Mouse (Mus musculus) liver, embryonic 14.5 days (tissue): ENCODE measurements around the gene Zfp518b. TPM values are rescaled to one million over a fixed set of nuclear protein-coding genes. Genes with fewer than 3 reads are reported as not detected.

ENCODE experiments used
- ATAC-seq: fragments of 200-750 bp; cut with Nextera tagmentation; 2 replicates; pipeline ENCODE4 v1.8.0; 2017; ENCODE audit warnings: moderate number of reproducible peaks, mild to moderate bottlenecking, moderate library complexity; ENCODE audit not compliant: insufficient read depth
- DNase-seq, 3 experiments: peaks; one replicate each; pipeline ENCODE4 v3.0.0-alpha.2; 2012 to 2013; ENCODE audit warnings: low read depth in 3 of 3, low spot score in 3 of 3
- H3K27ac ChIP-seq: fragments of 300-500 bp; sonication (generic); 2 replicates; pipeline ENCODE4 v1.5.1; 2014; ENCODE audit warnings: moderate library complexity, mild to moderate bottlenecking, control low read depth, inconsistent platforms
- H3K27me3 ChIP-seq: fragments of 300-500 bp; sonication (generic); 2 replicates; pipeline ENCODE4 v1.6.1; 2014; ENCODE audit warnings: mild to moderate bottlenecking, low read length, moderate library complexity; ENCODE audit not compliant: control insufficient read depth, insufficient read depth
- H3K36me3 ChIP-seq: fragments of 300-500 bp; sonication (generic); replicated peaks from 2 replicates; pipeline ENCODE4 v1.6.1; 2014; ENCODE audit warnings: low read depth; ENCODE audit not compliant: control insufficient read depth, insufficient read depth
- H3K4me1 ChIP-seq, 2 experiments: fragments of 200-500 bp in 1 of 2; fragments of 300-500 bp in 1 of 2; sonication (generic) in 1 of 2; replicated peaks; 2 replicates each; pipeline ENCODE4 v1.6.1; 2012 to 2014; ENCODE audit warnings: antibody characterized with exemption in 1 of 2, inconsistent platforms in 1 of 2, low read length in 1 of 2; ENCODE audit not compliant: control insufficient read depth in 2 of 2, insufficient read depth in 2 of 2
- H3K4me2 ChIP-seq: fragments of 300-500 bp; sonication (generic); 2 replicates; pipeline ENCODE4 v1.6.1; 2014; ENCODE audit warnings: low read depth, mild to moderate bottlenecking, control low read depth, moderate library complexity
- H3K4me3 ChIP-seq, 2 experiments: fragments of 200-500 bp in 1 of 2; fragments of 300-500 bp in 1 of 2; sonication (generic) in 1 of 2; 2 replicates each; pipeline ENCODE4 v1.5.1; 2012 to 2014; ENCODE audit warnings: low read depth in 2 of 2, low read length in 2 of 2, mild to moderate bottlenecking in 2 of 2, control low read depth in 1 of 2, inconsistent platforms in 1 of 2, moderate library complexity in 1 of 2; ENCODE audit not compliant: insufficient read depth in 1 of 2
- H3K9ac ChIP-seq: fragments of 300-500 bp; sonication (generic); replicated peaks from 2 replicates; pipeline ENCODE4 v1.6.1; 2014; ENCODE audit warnings: mild to moderate bottlenecking, control low read depth, moderate library complexity
- H3K9me3 ChIP-seq: fragments of 300-500 bp; sonication (generic); 2 replicates; pipeline ENCODE4 v1.6.1; 2016; ENCODE audit warnings: low read length, mixed read lengths; ENCODE audit not compliant: control insufficient read depth
- CTCF ChIP-seq: IDR thresholded peaks from 2 replicates; pipeline ENCODE4 v1.5.1; 2016; ENCODE audit warnings: antibody characterized with exemption, low read depth, control low read depth
- EP300 ChIP-seq: IDR thresholded peaks from 2 replicates; pipeline ENCODE4 v1.6.1; 2016; ENCODE audit warnings: antibody characterized with exemption, low read depth
- WGBS: fragments of 180-500 bp; shearing (Covaris S2); extraction: QIAGEN DNeasy Blood & Tissue Kit; methylation state at CpG from one replicate; pipeline ENCODE4 v1.1.7; 2014; ENCODE audit not compliant: insufficient replicate concordance; 5-methylcytosine and 5-hydroxymethylcytosine counted together
- polyA plus RNA-seq, 2 experiments: library from polyadenylated mRNA; depleted of rRNA in 1 of 2; stranded (reverse) in 1 of 2; unstranded in 1 of 2; fragments of >200 nt; fragmentation: Nextera tagmentation in 1 of 2; extraction: Ambion mirVana in 1 of 2; gene quantifications; 2 replicates each; pipeline versions ENCODE4 v1.2.1 to v1.2.3; 2012 to 2014

The Zfp518b gene
- polyA plus RNA-seq, 2 experiments = 0.67 to 1.2 TPM

DNA sequence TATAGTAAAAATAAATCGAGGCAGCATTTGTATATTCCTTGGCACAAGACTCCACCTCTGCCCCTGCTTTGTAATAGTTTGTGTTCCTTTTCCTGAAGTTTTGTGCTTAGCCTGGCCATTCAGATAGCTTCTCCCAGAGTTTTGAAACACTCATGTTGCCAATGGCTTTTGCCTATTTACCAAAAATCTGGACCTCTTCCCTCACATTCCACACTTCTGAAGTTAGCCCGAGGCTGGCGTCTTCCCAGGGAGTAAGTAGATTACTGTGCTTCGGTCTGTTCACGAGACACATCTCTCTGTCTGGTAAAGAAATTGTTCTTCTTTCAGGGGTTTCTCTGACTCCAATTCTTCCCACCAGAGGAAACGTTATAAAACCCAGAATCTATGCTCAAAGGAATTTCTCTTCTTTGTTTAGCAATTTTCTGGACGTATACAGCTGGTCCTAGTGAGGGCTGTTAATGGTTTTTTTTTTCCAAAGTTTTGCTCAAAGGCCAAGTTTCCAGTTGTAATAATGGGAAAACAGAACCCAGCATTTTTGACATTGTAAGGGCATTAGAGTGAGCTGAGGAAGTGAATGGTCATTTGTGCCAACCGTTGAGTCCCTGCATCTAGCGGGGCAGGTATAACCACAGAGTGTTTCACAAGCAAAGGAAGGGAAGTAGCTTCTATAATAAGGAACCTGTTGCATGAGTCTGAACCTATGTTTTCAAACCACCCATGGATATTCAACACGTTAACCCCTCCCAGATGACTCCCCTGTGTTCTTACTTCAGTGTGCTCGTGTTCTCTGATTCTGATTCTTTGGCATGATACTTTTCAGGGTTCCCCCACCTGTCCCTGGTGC lies 50.1 kb downstream of the Zfp518b start:
- Histone ChIP-seq H3K27me3 (no peaks in the 10 kb centered on the region), H3K36me3 (no peaks in the 10 kb centered on the region), H3K27ac (no peak overlapping the region), H3K4me3 (no peak overlapping the region), H3K9me3 (no peaks in the 10 kb centered on the region), H3K4me2 (no peak overlapping the region), H3K4me1 (no peaks in the 10 kb centered on the region), H3K9ac (no peak overlapping the region)
- no peak for TF ChIP-seq EP300
- no peak for TF ChIP-seq CTCF
- DNase-seq (no peak), ATAC-seq (no peak)
- WGBS = 39% methylated on average over 11 of the region's 11 CpGs

DNA sequence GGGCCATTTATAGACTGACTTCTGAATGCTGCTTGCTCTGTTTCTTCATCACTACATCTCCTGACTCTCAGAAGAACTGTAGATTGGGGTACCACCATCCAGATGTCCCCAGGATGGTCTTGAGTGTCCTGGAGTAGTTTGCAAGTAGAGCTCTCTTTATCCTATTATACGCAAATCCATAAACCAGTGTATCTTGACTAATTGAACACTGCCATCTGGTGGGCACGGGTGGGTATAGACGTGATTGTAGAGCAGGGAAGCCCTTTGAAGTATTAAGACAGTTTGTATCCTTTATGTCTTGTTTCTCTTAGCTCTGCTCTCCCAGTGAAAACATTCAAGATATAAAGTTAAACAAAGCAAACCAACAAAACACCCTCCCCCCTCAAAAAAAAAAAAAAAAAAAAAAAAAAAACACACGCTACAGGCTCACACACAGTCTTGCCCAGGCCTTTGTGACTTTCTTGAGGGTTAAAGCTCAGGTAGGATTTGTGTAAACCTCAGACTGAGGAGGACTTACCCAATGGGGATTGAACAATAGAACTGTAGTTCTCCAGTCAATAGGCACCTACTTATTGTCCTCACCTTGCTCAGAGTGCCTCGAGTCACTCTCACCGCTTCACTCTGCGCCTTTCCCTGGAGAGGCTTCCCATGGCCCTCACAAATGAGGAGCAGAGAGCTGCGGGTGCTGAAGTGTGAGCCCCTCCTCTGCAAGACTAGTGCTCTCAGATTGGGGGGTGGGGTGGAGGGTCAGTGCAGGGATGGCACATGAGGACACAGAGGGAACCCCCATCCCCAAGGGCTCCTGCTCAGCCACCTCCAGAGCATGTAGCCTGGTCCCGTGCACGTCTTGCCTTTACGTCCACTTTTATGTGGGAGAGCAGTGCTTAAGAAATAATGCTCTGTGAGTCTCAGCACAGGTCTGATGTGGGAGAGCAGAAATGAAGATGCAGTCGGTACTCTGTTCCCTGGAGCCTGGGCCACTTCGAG lies 51.9 kb downstream of the Zfp518b start:
- H3K4me3 ChIP-seq = no peak overlapping the region
- no peak overlapping the region for H3K9ac ChIP-seq
- H3K27me3 ChIP-seq = no peaks in the 10 kb centered on the region
- 58% methylated on average over 13 of the region's 13 CpGs for WGBS
- no peak overlapping the region for H3K27ac ChIP-seq
- TF ChIP-seq EP300 (no peak), CTCF (peak; percentile 67)
- ATAC-seq = no peak
- no peaks in the 10 kb centered on the region for H3K4me1 ChIP-seq
- H3K4me2 ChIP-seq = no peak overlapping the region
- no peaks in the 10 kb centered on the region for H3K36me3 ChIP-seq
- peak; percentile 19 to 41 (median 23) for DNase-seq
- H3K9me3 ChIP-seq = no peaks in the 10 kb centered on the region

DNA sequence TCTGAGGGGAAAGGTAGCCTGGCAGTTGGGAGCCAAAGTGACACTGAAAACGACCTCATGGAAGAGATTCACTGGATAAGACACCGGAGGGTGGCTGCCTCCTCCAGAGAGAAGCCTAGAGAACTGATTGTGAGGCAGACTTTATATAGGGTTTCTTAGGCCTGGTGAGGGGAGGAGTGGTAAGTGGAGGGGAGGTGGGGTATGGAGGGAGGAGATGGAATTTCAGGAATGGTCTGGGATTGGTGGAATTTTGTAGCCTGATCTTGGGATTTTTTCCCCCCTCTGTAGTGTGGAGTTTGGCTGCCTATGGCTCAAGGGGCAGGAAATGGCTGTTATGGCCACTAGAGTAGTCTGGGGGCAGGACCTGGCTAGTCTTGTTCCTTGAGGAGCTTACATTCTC lies 56.6 kb downstream of the Zfp518b start:
- Histone ChIP-seq H3K4me1 (no peaks in the 10 kb centered on the region), H3K4me3 (no peak overlapping the region), H3K9me3 (no peaks in the 10 kb centered on the region), H3K9ac (no peak overlapping the region), H3K4me2 (no peak overlapping the region), H3K27ac (no peak overlapping the region), H3K27me3 (no peaks in the 10 kb centered on the region), H3K36me3 (no peaks in the 10 kb centered on the region)
- DNase-seq = no peak
- TF ChIP-seq CTCF (no peak), EP300 (no peak)
- WGBS = 37% methylated on average over 2 of the region's 2 CpGs
- ATAC-seq = no peak

DNA sequence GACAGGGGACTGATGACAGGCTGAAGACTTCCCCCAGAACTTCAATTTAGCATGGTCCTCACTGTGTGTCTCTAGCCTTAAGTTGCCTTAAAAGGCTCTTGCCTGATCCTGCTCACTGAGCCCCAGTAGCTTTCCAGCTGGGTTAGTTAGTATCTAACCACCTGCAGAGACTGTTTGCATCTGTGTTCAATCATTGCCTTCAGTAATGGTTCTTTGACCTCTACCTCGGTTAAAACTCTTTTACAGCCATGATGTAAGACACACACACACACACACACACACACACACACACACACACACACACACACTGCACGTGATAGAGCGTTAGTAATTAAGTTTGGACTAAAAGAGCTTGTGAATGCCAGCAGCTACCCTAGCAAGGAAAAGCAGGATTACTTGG lies 57.7 kb downstream of the Zfp518b start:
- Histone ChIP-seq H3K27me3 (no peaks in the 10 kb centered on the region), H3K36me3 (no peaks in the 10 kb centered on the region), H3K9me3 (no peaks in the 10 kb centered on the region), H3K4me3 (no peak overlapping the region), H3K9ac (no peak overlapping the region), H3K4me2 (no peak overlapping the region), H3K4me1 (no peaks in the 10 kb centered on the region), H3K27ac (no peak overlapping the region)
- TF ChIP-seq EP300 (no peak), CTCF (no peak)
- ATAC-seq = no peak
- no peak for DNase-seq
- 54% methylated on average over 3 of the region's 3 CpGs for WGBS

DNA sequence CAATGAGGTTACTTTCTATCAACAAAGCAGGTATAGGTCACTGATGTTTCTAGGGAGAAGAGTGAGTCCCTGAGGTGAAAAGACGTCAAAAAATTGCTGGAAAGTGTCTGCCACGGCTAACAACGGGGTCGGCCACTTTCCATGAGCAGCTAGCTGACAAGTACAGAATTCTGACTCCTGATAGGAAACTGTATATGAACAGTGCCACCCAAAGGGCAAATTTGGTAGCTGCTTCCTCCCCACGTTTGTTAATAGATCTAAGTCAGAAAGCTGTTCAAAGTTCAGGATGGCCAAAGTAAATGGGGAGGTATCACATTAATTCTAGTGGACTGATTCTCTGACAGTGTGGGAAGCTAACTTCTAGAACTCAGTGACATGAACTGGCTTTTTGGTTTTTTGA lies 63.8 kb downstream of the Zfp518b start:
- 17% methylated on average over 5 of the region's 5 CpGs for WGBS
- DNase-seq = no peak
- no peak for ATAC-seq

More for the DNA sequence above, 63.8 kb downstream of the Zfp518b start:
- Histone ChIP-seq H3K27me3 (no peaks in the 10 kb centered on the region), H3K4me1 (no peaks in the 10 kb centered on the region), H3K4me2 (no peak overlapping the region), H3K9me3 (no peaks in the 10 kb centered on the region), H3K36me3 (no peaks in the 10 kb centered on the region), H3K27ac (no peak overlapping the region), H3K9ac (no peak overlapping the region), H3K4me3 (no peak overlapping the region)
- TF ChIP-seq EP300 (no peak), CTCF (peak; percentile 24)
